Mouse (Mus musculus): ENCODE measurements at regions not wholly inside any gene's neighbourhood (a gene's known extent, or its start where the extent isn't known, plus 50 kb on each side); places are given as distances from the start of the nearest gene placed in this dataset.

DNA sequence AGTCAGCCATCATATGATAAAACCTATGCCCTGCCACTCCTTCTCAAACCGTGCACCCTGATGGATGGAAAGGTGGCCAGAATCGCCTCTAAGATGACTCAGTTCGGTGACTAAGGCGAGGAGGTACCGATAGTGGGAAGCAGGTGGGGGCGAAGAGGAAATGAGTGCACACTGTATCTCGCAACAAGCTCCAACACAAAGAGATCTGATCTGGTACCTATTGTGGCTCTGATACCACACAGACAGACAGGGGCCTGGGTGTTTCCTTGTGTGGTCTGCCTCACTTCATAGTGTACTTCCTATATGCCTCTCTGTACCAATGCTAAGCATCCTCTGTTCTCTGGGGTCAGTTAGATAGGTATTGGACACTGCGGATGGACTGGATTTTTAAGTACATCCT lies 178.0 kb upstream of the Lpp start:
- DNase-seq (ENCODE audit: low read depth, low spot score): no peak

DNA sequence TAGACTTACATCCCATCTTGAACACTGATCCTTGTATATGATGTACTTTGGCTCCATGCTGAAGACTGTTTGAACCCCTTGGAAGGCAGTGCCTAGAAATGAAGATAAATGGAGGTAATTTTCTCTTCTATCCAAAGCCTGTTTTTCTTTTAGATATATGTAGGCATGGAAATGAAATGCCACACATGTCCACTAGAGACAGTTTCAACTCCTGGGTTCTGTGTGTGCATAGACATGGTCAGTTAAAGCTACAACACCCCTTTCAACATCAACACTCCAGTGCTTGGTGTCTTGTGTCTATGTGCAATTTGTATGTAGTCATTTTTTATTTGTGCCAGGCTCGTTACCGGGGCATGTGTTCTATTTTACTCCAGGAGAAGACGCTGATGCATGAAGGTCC lies 179.7 kb upstream of the Lpp start:
- DNase-seq (ENCODE audit: low read depth, low spot score): no peak

DNA sequence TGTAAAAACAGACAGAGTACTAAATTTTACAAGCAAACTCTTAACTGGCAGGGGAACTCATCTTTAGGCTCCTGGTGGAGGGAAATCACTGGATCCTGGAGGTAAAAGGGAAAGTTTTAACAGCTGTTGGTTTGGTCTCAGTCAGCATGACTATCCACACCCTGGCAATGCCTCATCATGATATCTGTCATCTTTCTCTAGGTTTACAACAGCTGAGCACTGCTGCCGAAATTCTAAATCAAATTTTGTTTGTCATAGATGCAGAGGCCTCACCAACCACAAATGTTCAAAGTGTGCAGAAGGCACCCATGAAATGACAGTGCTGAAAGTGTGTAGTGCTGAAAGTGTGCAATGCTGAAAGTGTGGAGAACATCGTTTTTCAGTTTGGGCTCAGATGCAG lies 180.6 kb upstream of the Lpp start:
- no peak for DNase-seq (ENCODE audit: low read depth, low spot score)

DNA sequence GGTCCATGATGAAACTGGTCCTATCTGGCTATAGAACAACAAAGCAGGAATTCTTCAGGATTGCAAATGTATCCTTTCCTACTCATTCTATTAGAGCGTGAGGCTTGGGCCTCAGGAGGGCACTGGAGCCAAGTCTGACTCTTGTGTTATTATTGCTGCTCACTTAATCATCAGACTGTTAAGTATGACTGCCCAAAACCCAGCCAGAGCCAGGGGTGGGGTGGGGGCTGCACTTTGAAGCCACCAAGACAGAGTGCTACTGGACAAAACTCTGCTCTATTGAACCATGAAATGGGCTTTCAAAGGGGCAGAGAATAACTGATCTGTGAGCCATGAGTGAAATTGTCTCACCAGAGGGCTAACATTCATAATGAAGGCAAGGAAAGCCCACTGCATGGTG lies 181.7 kb upstream of the Lpp start:
- DNase-seq (ENCODE audit: low read depth, low spot score): no peak

DNA sequence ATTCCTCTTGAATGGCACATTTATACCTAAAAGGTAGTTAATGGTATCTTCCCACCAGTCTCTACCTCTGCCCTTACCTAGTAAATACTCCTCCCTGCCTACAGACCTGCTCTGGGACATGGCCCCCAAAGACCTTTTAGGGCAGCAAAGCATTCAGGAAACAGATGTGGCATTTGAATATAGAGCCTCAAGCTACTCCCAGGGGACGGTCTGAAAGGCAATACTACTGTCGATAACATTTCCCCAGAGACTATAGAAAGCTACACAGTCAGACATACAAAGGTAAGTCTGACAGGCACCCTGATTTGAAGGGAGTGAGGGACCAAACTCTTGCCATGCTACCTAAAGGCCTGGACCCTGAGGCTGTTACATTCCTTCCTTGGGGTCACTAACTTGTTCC lies 184.4 kb upstream of the Lpp start:
- no peak for DNase-seq (ENCODE audit: low read depth, low spot score)

DNA sequence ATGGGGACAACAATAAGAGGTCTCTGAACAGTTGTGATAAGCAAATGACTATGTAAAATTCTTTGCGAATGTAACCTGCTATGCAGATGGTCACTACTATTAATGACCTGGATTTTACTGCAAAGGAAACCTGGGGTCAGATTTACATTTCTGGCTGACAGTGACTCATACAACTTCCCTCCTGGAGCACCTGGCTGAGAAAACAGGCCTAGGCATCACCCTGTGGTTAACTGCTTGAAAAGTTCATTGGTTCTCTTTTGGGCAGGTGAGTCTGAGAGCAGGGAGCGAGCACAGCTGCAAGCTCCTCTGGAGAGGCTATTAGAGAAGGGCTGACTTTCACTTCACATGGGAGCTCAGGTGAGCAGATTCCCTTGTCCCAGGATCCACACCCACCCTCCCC lies 185.2 kb upstream of the Lpp start:
- DNase-seq (ENCODE audit: low read depth, low spot score): no peak

DNA sequence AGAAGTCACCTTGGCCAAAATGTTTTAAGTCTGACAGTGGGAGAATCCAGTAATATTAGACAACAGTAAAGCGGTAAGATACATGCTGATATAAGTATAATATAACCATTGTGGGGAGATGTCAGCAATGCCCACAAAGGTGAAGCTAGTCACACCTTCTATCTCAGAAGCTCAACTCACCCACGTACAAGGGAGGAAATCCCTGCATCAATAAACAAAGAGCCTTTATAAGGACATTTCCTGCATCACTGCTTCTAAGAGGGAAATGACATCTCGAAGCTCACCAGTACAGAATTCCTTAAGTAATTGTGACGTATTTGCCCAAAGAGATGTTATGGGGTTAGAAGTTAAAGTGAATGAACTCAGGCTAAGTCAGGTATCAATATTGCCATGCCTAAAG lies 186.3 kb upstream of the Lpp start:
- DNase-seq (ENCODE audit: low read depth, low spot score): no peak

DNA sequence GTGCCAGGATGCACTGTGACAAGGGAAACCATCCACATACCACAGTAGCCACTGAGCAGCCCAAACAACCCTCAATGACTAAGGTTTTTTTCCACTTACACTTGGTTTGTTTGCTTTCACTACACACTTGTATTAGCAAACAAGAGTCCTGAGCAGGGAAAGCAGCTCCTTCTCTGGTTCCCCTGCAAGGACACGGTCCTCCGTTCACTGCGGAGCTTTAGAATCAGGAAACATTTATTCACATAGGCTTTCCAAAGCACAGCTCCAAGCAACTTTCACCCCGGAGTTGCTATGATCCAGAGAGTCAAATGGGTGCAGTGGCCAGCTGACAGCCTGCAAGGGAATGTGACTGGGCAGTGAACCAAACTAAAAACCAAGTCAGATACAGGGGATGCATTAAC lies 186.8 kb upstream of the Lpp start:
- DNase-seq (ENCODE audit: low read depth, low spot score): no peak

DNA sequence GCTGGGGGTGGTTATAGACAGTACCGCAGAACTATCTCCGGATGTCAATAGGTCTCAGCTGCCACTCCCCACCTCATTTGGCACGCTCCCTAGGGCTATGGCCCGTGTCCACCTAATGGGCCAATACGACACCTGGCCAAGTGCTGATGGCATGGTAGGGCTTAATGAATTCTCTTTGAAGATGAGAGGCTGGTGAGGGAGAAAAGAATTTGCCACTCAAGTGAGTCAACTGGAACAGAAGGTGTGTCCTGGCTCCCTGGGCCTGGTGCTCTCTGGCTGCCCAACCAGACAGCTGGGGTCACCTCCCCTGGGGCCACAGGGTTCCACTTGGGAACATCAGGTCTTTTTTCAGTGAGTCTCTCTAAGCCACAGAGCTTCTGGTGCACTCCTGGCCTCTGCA lies 187.7 kb upstream of the Lpp start:
- peak; percentile 17 for DNase-seq (ENCODE audit: low read depth, low spot score)

DNA sequence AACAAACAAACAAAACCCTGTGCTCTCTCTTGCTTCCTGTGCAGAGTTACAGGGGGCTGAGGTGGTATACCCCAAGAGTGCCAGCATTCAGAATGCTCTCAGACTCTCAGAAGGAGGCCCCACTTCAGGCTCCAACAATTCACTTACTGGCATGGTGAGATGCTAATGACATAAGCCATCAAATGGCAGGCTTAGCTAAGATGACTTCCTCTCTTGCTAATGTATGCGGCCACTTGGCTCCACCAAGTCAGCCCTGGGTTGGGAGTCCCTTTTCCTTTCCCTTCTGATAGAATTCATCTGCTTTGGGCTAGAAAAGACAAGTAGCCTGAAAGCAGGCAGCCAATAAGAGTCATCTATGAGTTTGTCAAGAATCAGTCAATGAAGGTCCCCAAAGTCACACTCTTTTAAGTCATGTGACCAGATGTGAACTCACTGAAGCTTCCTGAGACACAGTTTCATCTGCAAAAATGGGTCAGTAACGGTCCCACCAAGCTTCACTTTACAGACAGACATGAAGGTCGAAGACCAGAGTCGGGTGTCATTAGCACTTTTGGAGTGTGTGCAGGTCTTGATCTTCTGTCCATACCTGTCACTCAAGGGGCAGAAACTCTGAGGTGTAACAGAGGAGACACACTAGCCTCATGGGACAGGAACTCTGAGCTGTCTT lies 189.1 kb upstream of the Lpp start:
- no peak for DNase-seq (ENCODE audit: low read depth, low spot score)

DNA sequence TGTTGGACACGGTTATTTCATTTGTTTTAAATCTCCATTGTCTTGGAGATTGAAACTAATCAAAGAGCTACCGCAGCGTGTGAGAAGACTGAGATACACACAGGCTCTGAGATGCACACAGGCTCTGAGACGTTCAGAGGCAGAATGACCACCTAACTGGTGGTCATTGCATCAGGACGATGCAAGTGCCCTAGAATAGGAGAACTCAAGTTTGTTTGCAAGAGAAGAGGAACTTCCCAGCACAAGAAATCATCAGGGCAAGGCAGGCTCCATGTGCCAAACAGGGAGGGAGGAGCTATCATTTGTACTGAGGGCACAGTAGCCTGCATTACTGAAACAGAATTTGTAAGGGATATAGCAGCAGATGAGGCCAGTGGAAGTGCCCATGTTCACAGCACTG lies 190.7 kb upstream of the Lpp start:
- no peak for DNase-seq (ENCODE audit: low read depth, low spot score)

DNA sequence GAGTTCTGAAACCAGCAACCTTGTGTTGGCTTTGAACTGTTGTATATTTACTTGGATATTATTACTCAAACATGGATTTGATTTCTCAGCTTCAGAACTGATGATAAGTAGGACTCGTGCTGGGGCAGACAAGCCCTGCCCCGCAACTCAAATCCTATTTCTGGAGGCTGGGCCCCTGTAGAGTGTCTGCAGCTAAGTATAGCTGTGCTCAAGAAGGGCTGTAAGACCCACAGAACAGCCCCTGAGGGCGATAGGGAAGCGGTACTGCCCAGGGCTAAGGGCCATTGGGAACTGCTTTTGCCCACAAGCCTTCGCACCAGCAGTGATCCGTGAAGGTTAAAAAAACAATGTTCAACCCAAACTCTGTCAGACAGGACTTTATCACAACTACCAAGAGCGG lies 191.9 kb upstream of the Lpp start:
- DNase-seq (ENCODE audit: low read depth, low spot score): no peak

DNA sequence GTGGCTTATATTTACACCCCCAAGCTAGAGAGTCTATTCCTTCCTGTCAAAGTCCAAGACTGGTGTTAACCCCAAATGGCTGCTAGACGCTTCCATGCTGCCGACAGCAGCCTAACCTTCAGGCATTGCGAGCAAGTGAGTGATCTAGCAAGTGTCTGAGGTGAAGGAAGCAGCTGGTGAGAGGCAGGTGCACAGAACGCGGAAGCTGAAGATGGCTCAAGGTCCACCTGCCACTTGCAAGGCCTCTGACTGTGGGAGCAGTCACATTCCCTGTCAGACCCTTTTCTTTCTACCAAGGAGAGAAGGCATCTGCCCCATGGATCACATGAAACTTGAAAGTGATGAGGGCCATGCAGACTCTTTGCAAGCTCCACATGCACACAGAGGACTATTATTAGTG lies 193.1 kb upstream of the Lpp start:
- DNase-seq (ENCODE audit: low read depth, low spot score): no peak

DNA sequence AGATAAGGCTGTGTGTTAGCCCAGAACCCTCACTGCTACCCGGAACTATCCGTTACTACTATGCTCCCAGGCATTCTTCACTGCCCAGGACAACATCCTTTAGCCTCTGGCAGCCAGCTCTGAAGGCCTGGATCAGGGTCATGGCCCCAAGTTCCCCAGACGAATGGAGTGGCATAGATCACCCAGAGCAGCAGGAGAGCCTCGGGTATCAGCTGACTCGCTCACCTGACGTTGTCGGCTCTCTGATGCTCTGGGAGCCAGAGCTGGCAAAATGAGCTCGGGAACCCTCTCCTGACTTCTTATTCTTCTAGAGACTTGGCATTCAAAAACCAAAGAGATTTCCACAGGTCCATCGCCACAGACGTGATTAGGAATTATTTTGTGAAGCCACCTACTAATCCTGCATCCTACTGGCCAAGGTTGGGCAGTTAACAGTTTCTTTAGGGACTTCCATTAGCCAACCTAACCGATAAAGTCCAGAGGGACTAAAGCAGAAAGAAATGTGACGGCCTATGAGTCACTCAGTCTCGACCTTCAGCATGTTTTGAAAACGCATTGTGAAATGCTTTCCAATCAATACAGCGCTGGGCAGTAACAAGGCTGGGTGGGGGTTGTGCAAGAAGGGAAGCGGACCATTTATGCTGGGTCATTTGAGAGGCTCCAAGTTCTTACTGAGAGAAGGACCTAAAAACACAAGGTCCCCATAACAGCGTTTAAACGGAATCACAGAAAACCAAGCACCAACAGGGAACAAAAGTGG lies 193.7 kb upstream of the Lpp start:
- DNase-seq (ENCODE audit: low read depth, low spot score): no peak

DNA sequence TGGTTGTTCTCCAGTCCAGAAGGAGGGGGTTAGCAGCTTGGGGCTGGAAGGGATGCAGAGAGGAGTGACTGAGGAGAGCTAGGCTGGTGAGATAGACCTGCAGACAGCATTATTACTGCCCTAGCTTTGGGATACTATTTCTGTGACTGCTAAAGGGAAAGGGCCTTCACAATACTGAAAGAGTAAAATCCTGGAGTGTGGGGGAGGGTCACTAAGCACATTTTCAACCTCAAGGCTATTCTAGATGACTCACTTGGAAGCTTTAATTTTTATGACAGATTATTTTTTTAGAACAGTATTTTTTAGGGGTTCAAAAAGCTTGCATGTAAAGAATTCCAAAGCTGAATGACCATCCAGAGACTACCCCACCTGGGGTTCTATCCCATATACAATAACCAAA lies 195.0 kb upstream of the Lpp start:
- DNase-seq (ENCODE audit: low read depth, low spot score): no peak

DNA sequence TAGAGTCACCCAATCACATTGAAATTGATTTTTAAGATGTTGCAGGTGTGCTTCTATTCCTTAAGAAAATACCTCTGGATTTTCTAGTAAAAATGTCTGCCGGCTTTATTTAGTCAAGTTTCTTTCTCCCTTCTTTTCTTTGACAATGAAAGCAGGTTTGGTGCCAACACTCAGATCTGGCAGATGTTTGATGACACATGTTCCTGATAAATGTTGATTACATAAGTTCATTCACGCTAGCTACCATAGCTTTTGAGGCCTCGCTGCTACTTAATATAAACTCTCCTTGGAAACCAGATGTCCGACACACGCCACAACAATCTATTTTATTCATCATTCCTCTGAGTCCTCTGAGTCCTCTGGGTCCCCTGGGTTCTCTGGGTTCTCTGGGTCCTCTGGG lies 195.7 kb upstream of the Lpp start:
- DNase-seq (ENCODE audit: low read depth, low spot score): no peak

DNA sequence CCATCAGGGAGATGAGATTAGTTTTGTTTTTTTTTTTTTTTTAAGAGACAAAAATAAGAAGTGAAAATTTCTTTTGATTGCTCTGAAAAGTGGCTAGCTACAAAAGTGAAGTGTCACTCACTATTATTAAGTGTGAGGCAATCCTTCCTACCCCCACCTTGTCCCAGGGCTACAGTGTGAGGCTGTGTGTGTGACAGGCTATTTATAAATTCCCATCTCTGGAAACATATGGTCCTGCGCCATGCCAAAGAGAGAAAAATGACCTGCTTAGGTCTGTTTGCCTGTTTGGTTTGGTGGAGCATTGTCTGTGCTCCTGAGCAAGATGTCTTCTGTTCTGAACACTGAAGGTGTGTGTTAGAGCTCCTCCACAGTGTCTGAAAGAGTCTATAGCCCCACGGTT lies 199.4 kb upstream of the Lpp start:
- DNase-seq (ENCODE audit: low read depth, low spot score): no peak

DNA sequence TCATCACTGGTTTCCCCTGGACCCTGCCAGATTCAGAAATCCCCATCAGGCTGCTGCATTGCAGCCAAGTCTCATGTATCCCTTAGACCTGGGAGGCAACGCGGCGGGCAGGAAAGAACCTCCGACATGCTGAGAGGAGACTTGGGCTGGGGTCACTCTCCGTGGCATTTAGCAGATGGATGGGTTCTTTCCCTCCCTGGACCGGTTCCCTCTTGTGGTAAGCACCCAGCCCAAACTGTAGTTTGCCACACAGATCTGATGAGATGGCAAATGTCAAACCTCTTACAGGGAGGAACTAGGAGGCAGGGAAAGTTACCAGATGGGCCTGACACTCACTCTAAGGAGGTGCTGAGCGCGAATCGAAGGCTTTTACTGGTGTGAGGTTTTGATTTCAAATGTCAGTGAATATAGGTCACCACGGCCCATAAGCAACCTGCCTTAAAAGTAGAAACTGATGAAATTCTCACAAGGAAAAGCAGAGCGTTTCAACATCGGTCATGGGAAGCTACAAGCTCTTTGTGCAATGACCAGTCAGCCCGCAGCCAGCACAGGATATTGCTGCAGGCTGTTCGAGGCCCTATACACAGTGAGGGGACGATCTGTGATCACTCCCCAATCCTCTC lies 199.9 kb upstream of the Lpp start:
- no peak for DNase-seq (ENCODE audit: low read depth, low spot score)

DNA sequence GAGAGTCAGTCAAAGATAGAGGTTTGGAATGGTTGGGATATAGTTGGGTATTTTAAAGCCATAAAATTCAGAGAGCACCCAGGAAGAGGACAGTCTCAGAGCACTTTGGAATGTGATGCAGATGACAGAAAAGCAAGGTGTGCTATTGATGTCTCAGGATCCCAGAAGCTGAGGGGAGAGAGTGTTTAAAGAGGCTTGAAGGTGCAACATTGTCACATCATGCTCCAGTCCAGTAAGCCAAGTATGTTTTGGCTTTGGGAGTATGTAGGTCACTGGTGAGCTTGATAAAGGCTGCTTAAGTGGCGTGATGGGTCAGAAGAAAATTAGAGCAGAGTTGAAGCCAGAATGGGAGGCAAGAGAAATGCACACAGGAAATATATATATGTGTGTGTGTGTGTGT lies 201.3 kb upstream of the Lpp start:
- no peak for DNase-seq (ENCODE audit: low read depth, low spot score)

DNA sequence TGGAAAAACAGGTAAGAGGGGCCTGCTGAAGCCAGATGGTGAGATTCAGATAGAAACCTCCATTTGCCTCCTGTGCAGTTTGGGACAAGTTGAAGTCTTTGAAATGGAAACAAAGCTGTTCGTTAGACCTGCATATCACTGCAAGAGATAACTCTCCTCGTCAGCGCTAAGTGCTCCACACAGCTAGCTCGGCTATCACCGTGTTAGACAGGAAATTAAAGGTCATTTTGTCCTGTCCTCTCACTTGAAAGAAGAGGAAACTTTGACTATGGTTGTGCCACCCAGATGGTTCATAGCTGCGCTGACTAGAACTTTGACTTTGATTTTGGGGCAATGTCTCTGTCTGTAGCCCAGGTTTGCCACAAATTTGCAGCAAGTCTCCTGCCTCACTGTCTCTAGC lies 198.5 kb upstream of the Bcl6 start:
- DNase-seq (ENCODE audit: low read depth, low spot score): no peak

DNA sequence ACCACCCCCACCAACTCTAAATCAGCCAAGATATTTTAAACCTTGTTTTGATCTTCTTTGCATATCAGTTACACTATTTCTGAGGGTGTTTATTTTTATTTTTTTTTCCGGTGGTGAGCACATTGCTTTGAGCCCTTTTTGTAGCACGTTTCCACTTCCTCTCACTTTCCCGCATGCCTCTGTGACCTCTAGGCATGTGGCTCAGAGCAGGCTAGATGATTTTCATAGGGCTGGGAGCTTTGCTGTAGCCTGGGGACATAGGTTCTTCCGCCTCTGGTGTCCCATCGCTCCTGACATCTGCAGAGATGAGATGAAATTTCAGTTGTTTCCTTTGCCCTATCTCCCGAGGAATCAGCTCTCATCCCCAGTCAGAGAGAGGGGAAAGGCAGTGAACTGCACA lies 197.3 kb upstream of the Bcl6 start:
- DNase-seq (ENCODE audit: low read depth, low spot score): no peak

DNA sequence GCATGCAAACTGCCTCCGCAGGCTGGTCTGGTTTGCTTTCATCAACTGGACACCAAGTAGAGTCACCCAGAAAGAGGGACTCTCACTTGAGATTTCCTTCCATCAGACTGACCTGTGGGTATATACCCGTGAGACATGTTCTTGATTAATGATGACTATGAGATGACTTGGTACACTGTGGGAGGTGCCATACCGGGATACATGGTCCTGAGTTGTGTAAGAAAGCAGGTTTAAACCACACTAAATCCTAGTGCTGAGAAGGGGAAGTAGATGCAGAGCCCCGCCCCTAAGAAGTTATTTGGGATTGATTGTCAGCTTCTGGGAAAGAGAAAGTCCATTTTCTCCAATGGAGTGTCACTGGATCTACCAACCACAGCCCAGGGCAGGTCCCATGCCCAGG lies 196.2 kb upstream of the Bcl6 start:
- no peak for DNase-seq (ENCODE audit: low read depth, low spot score)

DNA sequence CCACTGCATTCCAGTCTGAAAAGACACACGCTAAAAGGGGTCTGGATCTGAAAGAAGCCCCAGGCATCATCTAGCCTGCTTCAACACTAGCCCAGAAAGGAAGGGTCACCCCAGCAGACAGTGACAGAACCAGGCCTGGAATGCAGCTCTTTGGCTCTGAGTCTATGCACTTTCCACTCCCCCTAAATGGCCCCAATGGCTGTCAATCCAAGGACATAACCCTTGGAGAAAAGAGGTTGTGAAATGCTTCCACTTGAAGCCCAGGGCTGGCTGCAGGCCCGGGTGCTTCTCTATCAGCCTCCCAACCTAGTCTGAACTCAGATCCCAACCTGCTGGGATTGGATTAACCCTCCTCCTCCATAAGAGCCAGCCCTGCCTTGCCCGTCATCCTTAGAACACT lies 194.6 kb upstream of the Bcl6 start:
- no peak for DNase-seq (ENCODE audit: low read depth, low spot score)

Data from mesoderm, embryonic 11.5 days (tissue).